Mouse (Mus musculus) megakaryocyte-erythroid progenitor cell, adult 5-6 weeks (primary cell): ENCODE data around the gene Omd. TPM values are rescaled to one million over a fixed set of nuclear protein-coding genes. Genes with fewer than 3 reads are reported as not detected.
"Not testable (repeated sequence)": the region's sequence is repeated elsewhere in the genome, so short reads cannot be mapped to it uniquely, and the experiment has no call there.

ENCODE experiments used
- ATAC-seq: replicated peaks from 2 replicates; pipeline ENCODE4 v1.8.0; 2016; ENCODE audit warnings: mild to moderate bottlenecking, inconsistent platforms; ENCODE audit not compliant: severe bottlenecking, poor library complexity, low FRiP score, low TSS enrichment
- total RNA-seq, 2 experiments: library from RNA; stranded (forward) in 1 of 2; stranded (reverse) in 1 of 2; fragments of 200-1000, 215-1000 nt in 1 of 2; fragments of >200 nt in 1 of 2; fragmentation: Nextera tagmentation in 1 of 2; gene quantifications; 2 replicates each; pipeline ENCODE4 v1.2.3; 2014 to 2017

Gene Omd
- total RNA-seq (2014; fragmentation: Nextera tagmentation) (not detected in 2 replicates), total RNA-seq (2017) (0.47 TPM in 1 of 2 replicates, not detected in the other)

- no peak for ATAC-seq
These were observed at the start of gene Omd for GRCm38 (mm10) chr13:49581541-49582530. Gene Omd, plus strand, starts transcription at chr13:49582462.

- no peak for ATAC-seq
These were observed 45.3 kb upstream of the Omd start for GRCm38 (mm10) chr13:49536946-49537345.

- ATAC-seq: no peak
These were observed 43.6 kb upstream of the Omd start for GRCm38 (mm10) chr13:49538693-49539092.

- no peak for ATAC-seq
These were observed 38.0 kb upstream of the Omd start, which contains the start of gene Aspn for GRCm38 (mm10) chr13:49544279-49544678. Gene Aspn, plus strand, starts transcription at chr13:49544443.

GRCm38 (mm10) chr13:49545646-49546045, 36.6 kb upstream of the Omd start:
- ATAC-seq: no peak

- ATAC-seq: no peak
These were observed 35.7 kb upstream of the Omd start for GRCm38 (mm10) chr13:49546517-49546916.

GRCm38 (mm10) chr13:49547563-49548150, 34.6 kb upstream of the Omd start:
- ATAC-seq: no peak

- ATAC-seq: no peak
These were observed 32.6 kb upstream of the Omd start for GRCm38 (mm10) chr13:49549616-49550015.

- ATAC-seq: no peak
These were observed 27.7 kb upstream of the Omd start for GRCm38 (mm10) chr13:49554519-49554918.

- no peak for ATAC-seq
These were observed 26.1 kb upstream of the Omd start for GRCm38 (mm10) chr13:49556203-49556602.

- ATAC-seq: no peak
These were observed 25.3 kb upstream of the Omd start for GRCm38 (mm10) chr13:49556924-49557323.

GRCm38 (mm10) chr13:49559185-49559584, 23.1 kb upstream of the Omd start:
- peak; percentile 78; the same call in 1 of the 2 replicates for ATAC-seq

GRCm38 (mm10) chr13:49560886-49561285, 21.4 kb upstream of the Omd start:
- peak; percentile 72 for ATAC-seq

GRCm38 (mm10) chr13:49564347-49564746, 17.9 kb upstream of the Omd start:
- ATAC-seq: peak; percentile 55

- ATAC-seq: no peak
These were observed 11.9 kb upstream of the Omd start for GRCm38 (mm10) chr13:49570371-49570770.

- ATAC-seq: peak; percentile 90
These were observed 10.8 kb upstream of the Omd start for GRCm38 (mm10) chr13:49571418-49571817.

GRCm38 (mm10) chr13:49583859-49584258, 1.6 kb downstream of the Omd start:
- ATAC-seq: no peak

- ATAC-seq: no peak
These were observed 2.2 kb downstream of the Omd start for GRCm38 (mm10) chr13:49584307-49585005.

GRCm38 (mm10) chr13:49586062-49586461, 3.8 kb downstream of the Omd start:
- no peak for ATAC-seq

- not testable (repeated sequence) for ATAC-seq
These were observed 20.3 kb downstream of the Omd start for GRCm38 (mm10) chr13:49602541-49602940.
